Mouse (Mus musculus) gastrocnemius, postnatal 10 days (tissue): ENCODE data around the gene Borcs8. TPM values are rescaled to one million over a fixed set of nuclear protein-coding genes. Genes with fewer than 3 reads are reported as not detected.

Source experiments
- DNase-seq: peaks from one replicate; pipeline ENCODE4 v3.0.0; 2021; ENCODE audit warnings: mixed read lengths
- long read RNA-seq, 2 experiments: library from polyadenylated mRNA; stranded (forward); transcript quantifications; one replicate each; pipeline ENCODE4 v2.0.0; 2021
- total RNA-seq, 2 experiments: library from RNA; stranded (reverse); gene quantifications; 2 replicates each; pipeline ENCODE4 v1.2.3; 2021

The Borcs8 gene
- 10 to 100 TPM; 17.0 to 23.9 TPM for total RNA-seq
- long read RNA-seq, experiment 1, transcript Borcs8-201 (6 exons, 810 nt): major isoform, 13 of 16 reads
- long read RNA-seq, experiment 1, partial matches to known transcripts: 2 of 16 reads
- long read RNA-seq, experiment 1, other reads (novel, unspliced or antisense): 1 of 16 reads
- long read RNA-seq, experiment 2, transcript Borcs8-201 (6 exons, 810 nt): major isoform, 8 of 11 reads
- long read RNA-seq, experiment 2, partial matches to known transcripts: 0 of 11 reads
- long read RNA-seq, experiment 2, other reads (novel, unspliced or antisense): 1 of 11 reads

- peak; percentile 98 for DNase-seq
These were observed at the start of gene Borcs8, which contains the start of the genes Rfxank and Mef2b for GRCm38 (mm10) chr8:70139026-70139857. Borcs8 (plus strand) TSS chr8:70139499. Rfxank (minus strand) TSS chr8:70139154. Mef2b (plus strand) TSS chr8:70139711.

GRCm38 (mm10) chr8:70092786-70093185, 46.5 kb upstream of the Borcs8 start:
- no peak for DNase-seq

- no peak for DNase-seq
These were observed 40.0 kb upstream of the Borcs8 start for GRCm38 (mm10) chr8:70099276-70099675.

- no peak for DNase-seq
These were observed 39.1 kb upstream of the Borcs8 start for GRCm38 (mm10) chr8:70100241-70100640.

- peak; percentile 32 for DNase-seq
These were observed 34.8 kb upstream of the Borcs8 start for GRCm38 (mm10) chr8:70104506-70104905.

- DNase-seq: no peak
These were observed 34.4 kb upstream of the Borcs8 start for GRCm38 (mm10) chr8:70104922-70105321.

GRCm38 (mm10) chr8:70110451-70110850, 28.8 kb upstream of the Borcs8 start:
- DNase-seq: no peak

- no peak for DNase-seq
These were observed 28.0 kb upstream of the Borcs8 start for GRCm38 (mm10) chr8:70111192-70111795.

GRCm38 (mm10) chr8:70112401-70113016, 26.8 kb upstream of the Borcs8 start:
- DNase-seq: no peak

- no peak for DNase-seq
These were observed 24.8 kb upstream of the Borcs8 start for GRCm38 (mm10) chr8:70114488-70114887.

- no peak for DNase-seq
These were observed 24.4 kb upstream of the Borcs8 start for GRCm38 (mm10) chr8:70114892-70115291.

GRCm38 (mm10) chr8:70117611-70118010, 21.7 kb upstream of the Borcs8 start:
- no peak for DNase-seq

GRCm38 (mm10) chr8:70118726-70119700, 20.3 kb upstream of the Borcs8 start:
- DNase-seq: no peak

- DNase-seq: peak; percentile 55
These were observed 18.6 kb upstream of the Borcs8 start, which contains the start of gene Ncan for GRCm38 (mm10) chr8:70120667-70121066. Ncan (minus strand) TSS chr8:70120873.

- no peak for DNase-seq
These were observed 16.4 kb upstream of the Borcs8 start for GRCm38 (mm10) chr8:70122863-70123262.

GRCm38 (mm10) chr8:70124992-70125391, 14.3 kb upstream of the Borcs8 start:
- DNase-seq: no peak

GRCm38 (mm10) chr8:70128435-70128834, 10.9 kb upstream of the Borcs8 start:
- DNase-seq: peak; percentile 62

- peak; percentile 48 for DNase-seq
These were observed 9.9 kb upstream of the Borcs8 start for GRCm38 (mm10) chr8:70129309-70129952.

- DNase-seq: no peak
These were observed 9.2 kb upstream of the Borcs8 start for GRCm38 (mm10) chr8:70130066-70130465.

GRCm38 (mm10) chr8:70131166-70131883, 8.0 kb upstream of the Borcs8 start, which contains the start of gene Nr2c2ap:
Nr2c2ap (plus strand) TSS chr8:70131333.
- DNase-seq: peak; percentile 83
